ENCODE assay signal across 18 mouse cellular contexts in the genomic region with DNA sequence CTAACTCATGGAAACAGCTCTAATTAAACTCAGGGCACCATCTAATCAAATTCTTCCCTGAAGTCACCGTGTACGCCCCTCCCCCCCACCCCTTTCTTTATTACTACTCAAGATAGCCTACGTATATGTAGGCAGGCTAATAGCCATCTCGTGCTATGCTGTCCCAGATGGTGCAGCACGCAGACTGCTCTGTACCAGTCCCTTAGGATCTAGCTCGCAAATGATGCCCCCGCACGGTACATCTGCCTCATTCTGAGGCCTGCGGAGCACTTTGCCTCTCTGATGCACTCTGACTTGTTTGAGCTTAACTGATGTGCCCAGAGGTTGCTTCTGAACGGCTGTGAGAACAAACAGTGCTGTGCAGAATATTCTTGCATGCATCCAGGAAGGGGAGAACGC.
DNase-seq lines count a peak whose midpoint lies in the region; ATAC-seq lines count a peak whose summit lies in the region.
"Had no signal": no experiment of that assay in that cellular context is flagged by ENCODE, and none has a peak within 500 bp of the region (broad histone marks: within the 10 kb centered on the region; RNA-seq: fewer than 3 reads in every experiment).

No protein-coding gene starts in this region.

- H3K4me1 ChIP-seq in heart, embryonic 12.5 days (replicated peaks), result peaks cover 32% of the 10 kb centered on the region
- H3K4me1 ChIP-seq in hindbrain, embryonic 13.5 days (replicated peaks), result peaks cover 39% of the 10 kb centered on the region
- H3K4me1 ChIP-seq in hindbrain, embryonic 16.5 days (ENCODE audit: control insufficient read depth, insufficient read depth, low read depth, low read length), result peaks cover 9% of the 10 kb centered on the region
- peaks cover 9% of the 10 kb centered on the region; the same call in 1 of the 2 replicates for H3K4me1 ChIP-seq in midbrain, embryonic 12.5 days
- H3K4me1 ChIP-seq in midbrain, embryonic 16.5 days (ENCODE audit: control insufficient read depth, insufficient read depth, low read length), result peaks cover 7% of the 10 kb centered on the region; the same call in 1 of the 2 replicates
- peaks cover 19% of the 10 kb centered on the region for H3K4me1 ChIP-seq in neural tube, embryonic 14.5 days (ENCODE audit: control insufficient read depth, insufficient read depth, low read length)

- peak; percentile 83 for DNase-seq in heart, adult 11 months
- DNase-seq in neural tube, embryonic 10.5 days (ENCODE audit: extremely low spot score, low spot score), result no peak
- DNase-seq: adrenal gland, adult 8-10 months; cerebellum, adult 11-12 months; cerebellum, adult 9-10 months; cerebellum, postnatal 25 days had no signal

- H3K9ac ChIP-seq in heart, embryonic 12.5 days, result no peak overlapping the region
- no peak overlapping the region for H3K9ac ChIP-seq in hindbrain, embryonic 13.5 days
- H3K9ac ChIP-seq in hindbrain, embryonic 16.5 days (ENCODE audit: low read depth, low read length), result no peak overlapping the region
- H3K9ac ChIP-seq in midbrain, embryonic 12.5 days (replicated peaks), result no peak overlapping the region
- H3K9ac ChIP-seq in midbrain, embryonic 16.5 days (ENCODE audit: low read depth, low read length), result no peak overlapping the region
- no peak overlapping the region for H3K9ac ChIP-seq in neural tube, embryonic 14.5 days (replicated peaks; ENCODE audit: low read depth, low read length)
- H3K9ac ChIP-seq: embryonic facial prominence, embryonic 12.5 days; forebrain, embryonic 13.5 days had no signal

- no peak overlapping the region for H3K4me3 ChIP-seq in heart, embryonic 12.5 days
- no peak overlapping the region for H3K4me3 ChIP-seq in hindbrain, embryonic 13.5 days
- no peak overlapping the region for H3K4me3 ChIP-seq in hindbrain, embryonic 16.5 days (ENCODE audit: low read length)
- no peak overlapping the region for H3K4me3 ChIP-seq in midbrain, embryonic 12.5 days
- no peak overlapping the region for H3K4me3 ChIP-seq in midbrain, embryonic 16.5 days (ENCODE audit: low read depth, low read length)
- H3K4me3 ChIP-seq in neural tube, embryonic 14.5 days (ENCODE audit: low read depth, low read length), result no peak overlapping the region
- H3K4me3 ChIP-seq: embryonic facial prominence, embryonic 10.5 days; embryonic facial prominence, embryonic 12.5 days; forebrain, embryonic 13.5 days had no signal

- no peaks in the 10 kb centered on the region for H3K9me3 ChIP-seq in heart, embryonic 12.5 days (replicated peaks)
- H3K9me3 ChIP-seq in hindbrain, embryonic 13.5 days, result no peaks in the 10 kb centered on the region
- no peaks in the 10 kb centered on the region for H3K9me3 ChIP-seq in hindbrain, embryonic 16.5 days (ENCODE audit: control insufficient read depth, low read length)
- no peaks in the 10 kb centered on the region for H3K9me3 ChIP-seq in midbrain, embryonic 12.5 days
- H3K9me3 ChIP-seq in midbrain, embryonic 16.5 days (replicated peaks; ENCODE audit: control insufficient read depth, low read length, poor library complexity, severe bottlenecking), result no peaks in the 10 kb centered on the region
- H3K9me3 ChIP-seq in neural tube, embryonic 14.5 days (ENCODE audit: control insufficient read depth, low read length), result no peaks in the 10 kb centered on the region
- H3K9me3 ChIP-seq: embryonic facial prominence, embryonic 10.5 days; embryonic facial prominence, embryonic 12.5 days; forebrain, embryonic 13.5 days had no signal

- 88% methylated on average over 11 of the region's 11 CpGs for WGBS in heart, embryonic 12.5 days
- 65% methylated on average over 11 of the region's 11 CpGs for WGBS in hindbrain, embryonic 13.5 days
- WGBS in hindbrain, embryonic 16.5 days, result 50% methylated on average over 11 of the region's 11 CpGs
- 84% methylated on average over 11 of the region's 11 CpGs for WGBS in midbrain, embryonic 12.5 days
- 79% methylated on average over 11 of the region's 11 CpGs for WGBS in midbrain, embryonic 16.5 days
- 46% methylated on average over 11 of the region's 11 CpGs for WGBS in neural tube, embryonic 14.5 days

- H3K27ac ChIP-seq in heart, embryonic 12.5 days (ENCODE audit: poor library complexity, severe bottlenecking), result no peak overlapping the region
- H3K27ac ChIP-seq in hindbrain, embryonic 13.5 days, result peak overlapping the region; percentile 26; the same call in 1 of the 2 replicates
- H3K27ac ChIP-seq in hindbrain, embryonic 16.5 days (ENCODE audit: low read depth, low read length), result no peak overlapping the region
- no peak overlapping the region for H3K27ac ChIP-seq in midbrain, embryonic 12.5 days (replicated peaks)
- no peak overlapping the region for H3K27ac ChIP-seq in midbrain, embryonic 16.5 days (ENCODE audit: low read length)
- H3K27ac ChIP-seq in neural tube, embryonic 14.5 days (ENCODE audit: low read depth, low read length), result no peak overlapping the region
- H3K27ac ChIP-seq: embryonic facial prominence, embryonic 10.5 days; embryonic facial prominence, embryonic 12.5 days; forebrain, embryonic 13.5 days had no signal

- H3K27me3 ChIP-seq in heart, embryonic 12.5 days (replicated peaks), result no peaks in the 10 kb centered on the region
- no peaks in the 10 kb centered on the region for H3K27me3 ChIP-seq in hindbrain, embryonic 13.5 days
- no peaks in the 10 kb centered on the region for H3K27me3 ChIP-seq in hindbrain, embryonic 16.5 days (replicated peaks; ENCODE audit: control insufficient read depth, insufficient read depth, low read length)
- no peaks in the 10 kb centered on the region for H3K27me3 ChIP-seq in midbrain, embryonic 12.5 days
- H3K27me3 ChIP-seq in midbrain, embryonic 16.5 days (ENCODE audit: control insufficient read depth, insufficient read depth, low read depth, low read length), result no peaks in the 10 kb centered on the region
- H3K27me3 ChIP-seq in neural tube, embryonic 14.5 days (ENCODE audit: control insufficient read depth, insufficient read depth, low read length), result no peaks in the 10 kb centered on the region
- H3K27me3 ChIP-seq: CH12.LX; embryonic facial prominence, embryonic 12.5 days; forebrain, embryonic 13.5 days; Patski had no signal

- ATAC-seq in heart, embryonic 12.5 days (ENCODE audit: insufficient number of reproducible peaks, low FRiP score), result no peak
- ATAC-seq in hindbrain, embryonic 13.5 days (ENCODE audit: low FRiP score), result peak; percentile 63; the same call in 1 of the 2 replicates
- ATAC-seq in hindbrain, embryonic 16.5 days, result no peak; the same call in 1 of the 2 replicates
- ATAC-seq in midbrain, embryonic 12.5 days (ENCODE audit: low FRiP score, low read depth), result 0 out of 2 replicates have a peak, but pooled peaks have one; percentile 52
- no peak for ATAC-seq in midbrain, embryonic 16.5 days
- peak; percentile 68; the same call in 1 of the 2 replicates for ATAC-seq in neural tube, embryonic 14.5 days (ENCODE audit: low read depth)
- ATAC-seq: forebrain, embryonic 13.5 days; Patski had no signal

- H3K4me2 ChIP-seq in heart, embryonic 12.5 days, result no peak overlapping the region
- no peak overlapping the region for H3K4me2 ChIP-seq in hindbrain, embryonic 13.5 days
- no peak overlapping the region for H3K4me2 ChIP-seq in hindbrain, embryonic 16.5 days (ENCODE audit: low read length)
- H3K4me2 ChIP-seq in midbrain, embryonic 12.5 days (replicated peaks), result no peak overlapping the region
- H3K4me2 ChIP-seq in midbrain, embryonic 16.5 days (ENCODE audit: low read length), result no peak overlapping the region
- H3K4me2 ChIP-seq in neural tube, embryonic 14.5 days (ENCODE audit: low read depth, low read length), result no peak overlapping the region
- H3K4me2 ChIP-seq: embryonic facial prominence, embryonic 12.5 days; forebrain, embryonic 13.5 days had no signal

- H3K36me3 ChIP-seq in heart, embryonic 12.5 days, result no peaks in the 10 kb centered on the region
- H3K36me3 ChIP-seq in hindbrain, embryonic 13.5 days, result no peaks in the 10 kb centered on the region
- no peaks in the 10 kb centered on the region for H3K36me3 ChIP-seq in hindbrain, embryonic 16.5 days (ENCODE audit: control insufficient read depth, insufficient read depth, low read length)
- no peaks in the 10 kb centered on the region for H3K36me3 ChIP-seq in midbrain, embryonic 12.5 days
- H3K36me3 ChIP-seq in midbrain, embryonic 16.5 days (ENCODE audit: control insufficient read depth, insufficient read depth, low read length), result no peaks in the 10 kb centered on the region
- no peaks in the 10 kb centered on the region for H3K36me3 ChIP-seq in neural tube, embryonic 14.5 days (ENCODE audit: control insufficient read depth, insufficient read depth, low read length)
- H3K36me3 ChIP-seq: embryonic facial prominence, embryonic 10.5 days; embryonic facial prominence, embryonic 12.5 days; G1E had no signal

Comparison
In these comparisons a context has a peak if more than half of its experiments do, and no peak if none do; other contexts are left out.
1. ATAC-seq: peak in hindbrain, embryonic 13.5 days (single experiment), midbrain, embryonic 12.5 days (single experiment) and neural tube, embryonic 14.5 days (single experiment); none in heart, embryonic 12.5 days (single experiment), hindbrain, embryonic 16.5 days (single experiment) and midbrain, embryonic 16.5 days (single experiment).